Mouse (Mus musculus) heart, adult 2 months (tissue): ENCODE measurements at regions not wholly inside any gene's neighbourhood (a gene's known extent, or its start where the extent isn't known, plus 50 kb on each side); places are given as distances from the start of the nearest gene placed in this dataset.

Experiments
- CTCF ChIP-seq: fragments of 200-600 bp; IDR thresholded peaks from 2 replicates; pipeline ENCODE4 v1.8.1; 2022; ENCODE audit warnings: antibody characterized with exemption, mild to moderate bottlenecking, moderate library complexity
- EP300 ChIP-seq: fragments of 200-500 bp; IDR thresholded peaks from 2 replicates; pipeline ENCODE4 v1.6.1; 2011; ENCODE audit warnings: low read depth, low read length, control low read depth; ENCODE audit not compliant: insufficient read depth
- POLR2A ChIP-seq: fragments of 200-500 bp; IDR thresholded peaks from 2 replicates; pipeline ENCODE4 v1.6.1; 2011; ENCODE audit warnings: mild to moderate bottlenecking, low read depth, low read length, control low read depth; ENCODE audit not compliant: insufficient read depth

GRCm38 (mm10) chr12:15161864-15162263, 654.9 kb downstream of the Trib2 start:
- TF ChIP-seq EP300, result no peak
- TF ChIP-seq POLR2A, result no peak
- no peak for TF ChIP-seq CTCF
